Mouse (Mus musculus) brain, adult 2 months (tissue): ENCODE data around the gene Psmd3.
"Not testable (repeated sequence)": the region's sequence is repeated elsewhere in the genome, so short reads cannot be mapped to it uniquely, and the experiment has no call there.

Experiments
- DNase-seq: peaks from one replicate; pipeline ENCODE4 v3.0.0; 2011; ENCODE audit warnings: low read depth, low spot score

Psmd3 gene

GRCm38 (mm10) chr11:98681786-98682745, at the start of gene Psmd3:
Gene Psmd3 (plus strand): TSS chr11:98682554.
- peak; percentile 99 for DNase-seq

GRCm38 (mm10) chr11:98635312-98635970, 46.9 kb upstream of the Psmd3 start:
- DNase-seq: peak; percentile 9

GRCm38 (mm10) chr11:98637501-98637900, 44.9 kb upstream of the Psmd3 start:
- no peak for DNase-seq

- no peak for DNase-seq
Measured at GRCm38 (mm10) chr11:98640091-98640490, 42.3 kb upstream of the Psmd3 start.

GRCm38 (mm10) chr11:98644757-98645156, 37.6 kb upstream of the Psmd3 start:
- no peak for DNase-seq

GRCm38 (mm10) chr11:98645946-98646345, 36.4 kb upstream of the Psmd3 start:
- no peak for DNase-seq

GRCm38 (mm10) chr11:98646459-98646858, 35.9 kb upstream of the Psmd3 start, which contains the start of gene Gsdma2:
Gene Gsdma2 (plus strand): TSS chr11:98646759.
- no peak for DNase-seq

GRCm38 (mm10) chr11:98655076-98655475, 27.3 kb upstream of the Psmd3 start:
- peak; percentile 48 for DNase-seq

GRCm38 (mm10) chr11:98660517-98660916, 21.8 kb upstream of the Psmd3 start:
- peak; percentile 85 for DNase-seq

GRCm38 (mm10) chr11:98664091-98664490, 18.3 kb upstream of the Psmd3 start, which contains the start of gene Gsdma:
Gene Gsdma (plus strand): TSS chr11:98664351.
- no peak for DNase-seq

GRCm38 (mm10) chr11:98668984-98669383, 13.4 kb upstream of the Psmd3 start:
- no peak for DNase-seq

- DNase-seq: no peak
Measured at GRCm38 (mm10) chr11:98671284-98671815, 11.0 kb upstream of the Psmd3 start.

- peak; percentile 61 for DNase-seq
Measured at GRCm38 (mm10) chr11:98671857-98672256, 10.5 kb upstream of the Psmd3 start.

- no peak for DNase-seq
Measured at GRCm38 (mm10) chr11:98672482-98672881, 9.9 kb upstream of the Psmd3 start.

GRCm38 (mm10) chr11:98673136-98673535, 9.2 kb upstream of the Psmd3 start:
- peak; percentile 71 for DNase-seq

GRCm38 (mm10) chr11:98675829-98676363, 6.5 kb upstream of the Psmd3 start:
- no peak for DNase-seq

GRCm38 (mm10) chr11:98680023-98680422, 2.3 kb upstream of the Psmd3 start:
- DNase-seq: no peak

- not testable (repeated sequence) for DNase-seq
Measured at GRCm38 (mm10) chr11:98680595-98680994, 1.8 kb upstream of the Psmd3 start.

GRCm38 (mm10) chr11:98681186-98681585, 1.2 kb upstream of the Psmd3 start:
- no peak for DNase-seq

GRCm38 (mm10) chr11:98682811-98683210, 457 bp downstream of the Psmd3 start:
- DNase-seq: no peak

GRCm38 (mm10) chr11:98685642-98686041, 3.3 kb downstream of the Psmd3 start:
- DNase-seq: no peak

- DNase-seq: no peak
Measured at GRCm38 (mm10) chr11:98686976-98687375, 4.6 kb downstream of the Psmd3 start.
